Mouse (Mus musculus): Measurements from ENCODE around the gene Jmjd6.

- TF ChIP-seq POU5F1 (IDR thresholded peaks at IDR 0.05; ENCODE audit: borderline replicate concordance, low read length) (no peak), CTCF (conservative IDR thresholded peaks at IDR 0.05; ENCODE audit: low read length) (no peak), NANOG (IDR thresholded peaks at IDR 0.05; ENCODE audit: borderline replicate concordance, low read length) (no peak)
Observed at GRCm38 (mm10) chr11:116839601-116840000, 3.6 kb downstream of the Jmjd6 start.
